Mouse (Mus musculus): ENCODE data around the gene Hddc3. TPM values are rescaled to one million over a fixed set of nuclear protein-coding genes. Genes with fewer than 3 reads are reported as not detected.

Gene Hddc3
- polyA plus RNA-seq, 1 experiment from 2014 or later: 8.6 TPM

DNA sequence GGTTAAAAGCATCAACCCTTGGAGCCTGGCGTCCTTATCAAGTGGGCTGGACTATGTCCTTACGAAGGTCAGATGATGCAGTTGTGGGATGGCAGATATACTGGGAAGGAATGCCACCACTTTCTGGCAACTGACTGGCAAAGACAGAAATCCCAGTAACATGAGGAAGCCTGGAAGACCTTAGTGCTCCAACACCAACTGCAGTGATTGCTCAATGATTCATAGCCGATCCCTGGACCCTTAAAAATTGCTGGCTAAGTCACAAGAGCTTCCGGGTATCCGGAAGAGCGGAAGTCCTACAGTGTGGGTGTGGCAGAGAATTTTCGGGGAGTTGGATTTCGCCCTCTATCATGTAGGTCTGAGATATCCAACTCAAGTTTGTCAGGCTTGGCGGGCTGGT is 3.3 kb downstream of the Hddc3 start:
- no peak overlapping the region for H3K4me2 ChIP-seq (replicated peaks; ENCODE audit: low read depth)
- H3K27ac ChIP-seq (replicated peaks): no peak overlapping the region
- no peaks in the 10 kb centered on the region for H3K27me3 ChIP-seq (ENCODE audit: control insufficient read depth, insufficient read depth, low read length)
- H3K9ac ChIP-seq (ENCODE audit: low read length): no peak overlapping the region
- TF ChIP-seq CTCF (IDR thresholded peaks at IDR 0.05; ENCODE audit: low read depth): no peak
- TF ChIP-seq EP300 (optimal IDR thresholded peaks at IDR 0.05): no peak
- H3K4me3 ChIP-seq (ENCODE audit: low read depth, low read length): no peak overlapping the region
- no peaks in the 10 kb centered on the region; the same call in 1 of the 2 replicates for H3K36me3 ChIP-seq (ENCODE audit: control insufficient read depth, insufficient read depth, low read length)
- H3K9me3 ChIP-seq (ENCODE audit: control insufficient read depth, low read length): no peaks in the 10 kb centered on the region
- 93% methylated on average over 9 of the region's 9 CpGs for WGBS
- ATAC-seq (ENCODE audit: low FRiP score, low TSS enrichment) (no peak), DNase-seq (ENCODE audit: low spot score) (no peak)
- H3K4me1 ChIP-seq (replicated peaks; ENCODE audit: control insufficient read depth, insufficient read depth): no peaks in the 10 kb centered on the region

DNA sequence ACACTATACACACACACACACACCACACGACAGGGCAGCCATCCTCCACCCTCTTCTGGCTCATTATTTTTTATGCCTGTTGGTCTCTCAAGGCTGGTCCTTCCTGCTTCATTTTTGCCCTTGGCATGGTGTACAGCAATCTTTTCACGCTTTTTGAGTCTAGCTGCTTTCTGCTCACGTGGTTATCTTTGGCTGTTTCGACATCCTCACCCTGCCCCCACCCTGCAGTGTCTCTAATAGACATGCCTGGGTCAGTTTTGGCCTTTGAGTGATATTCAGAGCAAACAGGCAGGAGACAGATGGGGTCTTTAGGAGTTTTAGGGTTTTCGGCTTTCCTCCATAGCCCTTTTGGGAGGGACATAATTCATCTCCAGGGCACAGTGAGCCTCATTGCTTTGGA is 3.9 kb downstream of the Hddc3 start:
- no peak for ATAC-seq (ENCODE audit: low FRiP score, low TSS enrichment)
- WGBS: 82% methylated on average over 5 of the region's 5 CpGs
- no peak overlapping the region for H3K4me3 ChIP-seq (ENCODE audit: low read depth, low read length)
- H3K27me3 ChIP-seq (ENCODE audit: control insufficient read depth, insufficient read depth, low read length): no peaks in the 10 kb centered on the region
- no peaks in the 10 kb centered on the region for H3K9me3 ChIP-seq (ENCODE audit: control insufficient read depth, low read length)
- no peak overlapping the region; the same call in 1 of the 2 replicates for H3K27ac ChIP-seq (replicated peaks)
- H3K36me3 ChIP-seq (ENCODE audit: control insufficient read depth, insufficient read depth, low read length): no peaks in the 10 kb centered on the region; the same call in 1 of the 2 replicates
- no peak for DNase-seq (ENCODE audit: low spot score)
- H3K4me2 ChIP-seq (replicated peaks; ENCODE audit: low read depth): no peak overlapping the region
- H3K9ac ChIP-seq (ENCODE audit: low read length): no peak overlapping the region
- TF ChIP-seq CTCF (IDR thresholded peaks at IDR 0.05; ENCODE audit: low read depth) (no peak), EP300 (optimal IDR thresholded peaks at IDR 0.05) (no peak)
- H3K4me1 ChIP-seq (replicated peaks; ENCODE audit: control insufficient read depth, insufficient read depth): no peaks in the 10 kb centered on the region

GRCm38 (mm10) chr7:80347670-80348586 is 5.0 kb downstream of the Hddc3 start:
- peak overlapping the region; percentile 13; the same call in 1 of the 2 replicates for H3K9ac ChIP-seq (ENCODE audit: low read length)
- ATAC-seq (ENCODE audit: low FRiP score, low TSS enrichment) (peak; percentile 56; the same call in 1 of the 2 replicates), DNase-seq (ENCODE audit: low spot score) (no peak)
- H3K27me3 ChIP-seq (ENCODE audit: control insufficient read depth, insufficient read depth, low read length): no peaks in the 10 kb centered on the region
- no peaks in the 10 kb centered on the region for H3K9me3 ChIP-seq (ENCODE audit: control insufficient read depth, low read length)
- H3K36me3 ChIP-seq (ENCODE audit: control insufficient read depth, insufficient read depth, low read length): no peaks in the 10 kb centered on the region; the same call in 1 of the 2 replicates
- no peak for TF ChIP-seq CTCF (IDR thresholded peaks at IDR 0.05; ENCODE audit: low read depth)
- no peak for TF ChIP-seq EP300 (optimal IDR thresholded peaks at IDR 0.05)
- no peak overlapping the region for H3K4me3 ChIP-seq (ENCODE audit: low read depth, low read length)
- H3K27ac ChIP-seq (replicated peaks): peak overlapping the region; percentile 82
- no peaks in the 10 kb centered on the region for H3K4me1 ChIP-seq (replicated peaks; ENCODE audit: control insufficient read depth, insufficient read depth)
- no peak overlapping the region for H3K4me2 ChIP-seq (replicated peaks; ENCODE audit: low read depth)
- WGBS: 54% methylated on average over 13 of the region's 13 CpGs

DNA sequence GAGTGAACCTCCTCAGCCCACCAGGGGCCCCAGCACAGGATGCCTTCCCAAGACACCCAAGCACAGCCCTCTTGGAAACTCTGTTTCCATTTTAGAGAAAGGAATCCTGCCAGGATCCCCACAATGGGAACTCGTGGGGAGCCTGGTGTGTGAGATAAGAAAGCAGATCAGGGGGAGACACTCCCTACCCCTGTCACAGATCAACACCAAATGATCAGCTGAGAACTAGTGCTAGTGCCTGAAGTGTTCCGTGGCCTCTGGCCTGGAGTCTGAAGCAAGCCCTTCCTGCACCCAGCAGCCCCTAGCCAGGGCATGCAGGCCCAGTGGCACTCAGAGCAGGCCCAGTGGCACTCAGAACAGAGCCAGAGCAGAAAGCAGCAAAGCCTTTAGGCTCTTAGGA is 7.9 kb downstream of the Hddc3 start:
- no peaks in the 10 kb centered on the region for H3K4me1 ChIP-seq (replicated peaks; ENCODE audit: control insufficient read depth, insufficient read depth)
- H3K4me2 ChIP-seq (replicated peaks; ENCODE audit: low read depth): no peak overlapping the region
- 76% methylated on average over 2 of the region's 2 CpGs for WGBS
- DNase-seq (ENCODE audit: low spot score) (no peak), ATAC-seq (ENCODE audit: low FRiP score, low TSS enrichment) (no peak)
- H3K27ac ChIP-seq (replicated peaks): no peak overlapping the region
- H3K9ac ChIP-seq (ENCODE audit: low read length): no peak overlapping the region
- TF ChIP-seq CTCF (IDR thresholded peaks at IDR 0.05; ENCODE audit: low read depth) (no peak), EP300 (optimal IDR thresholded peaks at IDR 0.05) (no peak)
- no peaks in the 10 kb centered on the region for H3K9me3 ChIP-seq (ENCODE audit: control insufficient read depth, low read length)
- H3K27me3 ChIP-seq (ENCODE audit: control insufficient read depth, insufficient read depth, low read length): no peaks in the 10 kb centered on the region
- peaks cover 5% of the 10 kb centered on the region for H3K36me3 ChIP-seq (ENCODE audit: control insufficient read depth, insufficient read depth, low read length)
- no peak overlapping the region for H3K4me3 ChIP-seq (ENCODE audit: low read depth, low read length)

- Histone ChIP-seq H3K27ac (replicated peaks) (no peak overlapping the region), H3K27me3 (ENCODE audit: control insufficient read depth, insufficient read depth, low read length) (no peaks in the 10 kb centered on the region), H3K4me3 (ENCODE audit: low read depth, low read length) (no peak overlapping the region), H3K9me3 (ENCODE audit: control insufficient read depth, low read length) (no peaks in the 10 kb centered on the region), H3K9ac (ENCODE audit: low read length) (no peak overlapping the region), H3K36me3 (ENCODE audit: control insufficient read depth, insufficient read depth, low read length) (peaks cover 11% of the 10 kb centered on the region), H3K4me2 (replicated peaks; ENCODE audit: low read depth) (no peak overlapping the region), H3K4me1 (replicated peaks; ENCODE audit: control insufficient read depth, insufficient read depth) (no peaks in the 10 kb centered on the region)
- TF ChIP-seq EP300 (optimal IDR thresholded peaks at IDR 0.05): no peak
- TF ChIP-seq CTCF (IDR thresholded peaks at IDR 0.05; ENCODE audit: low read depth): no peak
- WGBS: 92% methylated on average over 8 of the region's 8 CpGs
- ATAC-seq (ENCODE audit: low FRiP score, low TSS enrichment) (no peak), DNase-seq (ENCODE audit: low spot score) (no peak)
Measured at GRCm38 (mm10) chr7:80352920-80353319, 10.0 kb downstream of the Hddc3 start.

- 92% methylated on average over 13 of the region's 13 CpGs for WGBS
- Histone ChIP-seq H3K27me3 (ENCODE audit: control insufficient read depth, insufficient read depth, low read length) (no peaks in the 10 kb centered on the region), H3K4me3 (ENCODE audit: low read depth, low read length) (no peak overlapping the region), H3K4me2 (replicated peaks; ENCODE audit: low read depth) (no peak overlapping the region), H3K36me3 (ENCODE audit: control insufficient read depth, insufficient read depth, low read length) (peaks cover 25% of the 10 kb centered on the region), H3K27ac (replicated peaks) (no peak overlapping the region), H3K4me1 (replicated peaks; ENCODE audit: control insufficient read depth, insufficient read depth) (no peaks in the 10 kb centered on the region), H3K9ac (ENCODE audit: low read length) (no peak overlapping the region), H3K9me3 (ENCODE audit: control insufficient read depth, low read length) (no peaks in the 10 kb centered on the region)
- DNase-seq (ENCODE audit: low spot score) (no peak), ATAC-seq (ENCODE audit: low FRiP score, low TSS enrichment) (no peak)
- no peak for TF ChIP-seq EP300 (optimal IDR thresholded peaks at IDR 0.05)
- no peak for TF ChIP-seq CTCF (IDR thresholded peaks at IDR 0.05; ENCODE audit: low read depth)
Measured at GRCm38 (mm10) chr7:80356351-80356750, 13.4 kb downstream of the Hddc3 start.

All from stomach, postnatal 0 days (tissue).